Mouse (Mus musculus) urinary bladder, adult 2 months (tissue): Measurements from ENCODE around the gene Trim67. TPM values are rescaled to one million over a fixed set of nuclear protein-coding genes. Genes with fewer than 3 reads are reported as not detected.

Experiments used
- DNase-seq: peaks from one replicate; pipeline ENCODE4 v3.0.0; 2022; ENCODE audit warnings: low spot score
- polyA plus RNA-seq: library from polyadenylated mRNA; depleted of rRNA; stranded (reverse); fragments of >200 nt; gene quantifications from 2 replicates; pipeline ENCODE4 v1.2.3, GENCODE M21; 2012; rRNA removed

The Trim67 gene
- polyA plus RNA-seq, 1 experiment = 0.08 TPM

DNA sequence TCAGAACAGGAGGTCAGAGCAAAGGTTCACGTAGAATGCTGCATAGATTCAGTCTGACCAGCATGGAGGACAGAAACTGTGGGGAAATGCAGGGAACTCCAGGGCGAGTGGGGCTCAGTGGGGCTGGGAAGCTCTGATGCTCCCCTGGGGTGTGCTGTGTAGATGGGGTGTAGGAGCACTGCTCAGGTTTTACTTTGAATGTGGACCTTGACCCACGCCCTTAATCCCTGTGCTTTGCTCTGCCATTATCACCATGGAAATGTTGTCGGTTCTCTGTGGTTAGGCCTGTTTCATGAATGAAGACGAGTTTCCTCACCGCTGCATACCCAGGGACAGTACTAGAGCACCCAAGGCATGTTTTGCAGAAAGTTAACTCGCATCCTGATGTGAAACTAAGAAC is 78.6 kb downstream of the Trim67 start:
- DNase-seq = no peak

DNA sequence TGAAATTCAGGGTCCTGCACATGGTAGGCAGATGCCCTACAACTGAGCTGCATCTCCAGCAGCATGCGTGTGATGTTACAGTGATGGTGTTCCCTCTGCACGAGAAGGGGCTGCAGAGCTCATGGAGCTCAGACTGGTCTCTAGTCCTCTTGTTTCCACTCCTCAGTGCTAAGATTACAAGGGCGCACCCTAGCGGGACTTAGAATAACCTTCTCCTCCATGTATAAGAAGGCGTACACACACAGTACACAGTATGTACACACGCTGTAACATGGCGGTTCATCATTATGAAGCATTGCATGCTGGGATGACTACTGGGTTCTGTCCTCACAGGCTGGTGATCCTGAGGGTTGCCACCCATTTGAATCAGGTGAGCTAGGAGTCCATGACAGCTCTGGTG is 79.2 kb downstream of the Trim67 start:
- no peak for DNase-seq

DNA sequence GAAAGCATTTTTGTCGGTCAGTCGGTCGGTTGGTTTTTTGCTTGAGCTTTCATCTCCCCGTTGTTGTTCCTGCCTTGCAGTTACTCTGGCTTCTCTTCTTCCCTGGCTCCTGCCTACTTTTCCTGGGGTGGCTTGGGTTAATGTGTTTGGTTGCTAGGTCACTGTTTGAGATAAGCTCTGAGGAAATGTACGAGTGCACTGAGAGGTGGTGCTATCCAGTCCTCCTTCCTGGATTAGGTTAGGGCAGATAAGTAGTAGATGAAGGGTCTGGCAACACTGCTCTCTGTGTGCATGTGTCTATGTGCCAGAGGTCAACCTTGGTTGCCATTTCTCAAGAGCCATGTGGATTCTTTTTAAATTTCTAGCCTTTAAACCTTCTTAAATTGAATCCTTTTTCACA is 79.8 kb downstream of the Trim67 start:
- DNase-seq = no peak

DNA sequence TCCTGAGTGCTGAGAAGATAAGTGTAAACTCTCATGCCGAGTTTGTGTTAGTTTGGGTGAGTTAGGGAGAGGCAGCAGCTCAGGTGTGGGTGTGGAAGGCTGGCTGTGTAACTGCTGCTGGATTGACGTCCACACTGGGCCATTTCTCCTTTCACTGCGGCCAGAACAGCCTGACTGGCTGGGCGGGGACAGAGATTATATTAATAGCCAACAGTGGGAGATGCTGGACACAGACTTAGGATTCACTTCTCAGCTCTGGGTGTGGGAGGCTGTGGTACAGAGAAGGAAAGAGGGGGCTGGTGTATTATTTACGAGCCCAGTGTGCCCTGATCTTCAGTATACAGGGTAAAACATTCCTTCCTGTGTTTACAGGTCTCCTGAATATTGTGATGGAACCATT is 85.2 kb downstream of the Trim67 start:
- no peak for DNase-seq

DNA sequence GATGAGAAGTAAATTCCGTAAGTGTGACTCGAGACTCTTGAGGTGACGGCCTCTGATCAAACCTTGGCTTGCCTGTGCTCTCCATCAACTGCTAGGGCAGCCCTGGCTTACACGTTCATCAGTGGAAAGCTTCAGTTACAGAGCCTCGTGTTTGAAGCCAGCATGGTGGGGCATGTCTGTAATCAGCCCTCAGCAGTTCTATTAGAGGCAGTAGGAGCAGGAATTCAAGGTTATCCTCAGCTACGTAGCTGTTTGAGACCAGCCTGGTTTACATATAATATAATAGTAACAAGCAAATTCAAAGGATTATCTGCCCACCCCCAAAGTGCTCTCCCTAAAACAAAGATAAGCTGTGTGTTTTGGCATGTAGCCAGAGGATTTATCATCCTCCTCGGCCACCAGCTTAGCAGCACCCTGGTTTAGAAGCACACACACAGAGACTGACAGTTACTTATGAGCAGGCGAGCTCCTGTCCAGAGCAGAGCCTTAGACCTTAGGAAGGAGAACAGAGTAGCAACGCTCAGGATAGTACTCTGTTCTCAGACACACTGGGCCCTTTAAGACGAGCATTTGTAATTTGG is 86.1 kb downstream of the Trim67 start:
- no peak for DNase-seq

Other genes with a start within 250 kb of the Trim67 start
- 1.4 and 1.8 TPM in 2 replicates for gene Agt, start 223.4 kb upstream of the Trim67 start, polyA plus RNA-seq
- 0.04 TPM in 1 of 2 replicates, not detected in the other for gene Capn9, start 217.0 kb upstream of the Trim67 start, polyA plus RNA-seq
- gene 2310022B05Rik, start 129.7 kb upstream of the Trim67 start, polyA plus RNA-seq = 42.1 and 45.9 TPM in 2 replicates
- 18.2 and 19.1 TPM in 2 replicates for gene Ttc13, start 71.1 kb upstream of the Trim67 start, polyA plus RNA-seq
- gene Arv1, start 71.0 kb upstream of the Trim67 start, polyA plus RNA-seq = 11.7 and 15.4 TPM in 2 replicates
- 1.1 and 1.5 TPM in 2 replicates for gene Fam89a, start 41.3 kb upstream of the Trim67 start, polyA plus RNA-seq
- gene Gnpat, start 69.9 kb downstream of the Trim67 start, polyA plus RNA-seq = 91.4 and 95.2 TPM in 2 replicates
- 23.5 and 25.7 TPM in 2 replicates for gene 2810004N23Rik, start 70.0 kb downstream of the Trim67 start, polyA plus RNA-seq
- 12.2 and 13.9 TPM in 2 replicates for gene Exoc8, start 104.6 kb downstream of the Trim67 start, polyA plus RNA-seq
- 17.2 and 17.6 TPM in 2 replicates for gene Sprtn, start 104.8 kb downstream of the Trim67 start, polyA plus RNA-seq
- gene Egln1, start 156.2 kb downstream of the Trim67 start, polyA plus RNA-seq = 33.5 and 43.6 TPM in 2 replicates
- gene Tsnax, start 219.9 kb downstream of the Trim67 start, polyA plus RNA-seq = 94.6 and 98.2 TPM in 2 replicates